Comparison of ENCODE assay signal across 11 mouse cellular contexts in genomic region chr2:101752402-101752801, GRCm38 (mm10).
A peak's percentile ranks its signal among the peaks of the same experiment; 100 is the strongest.
DNase-seq lines count a peak whose midpoint lies in the region; ATAC-seq lines count a peak whose summit lies in the region.
"Had no signal": no experiment of that assay in that cellular context is flagged by ENCODE, and none has a peak within 500 bp of the region (broad histone marks: within the 10 kb centered on the region; RNA-seq: fewer than 3 reads in every experiment).

No protein-coding gene starts in this region.

- DNase-seq in heart, adult 11 months, result peak; percentile 95
- DNase-seq in lung, postnatal 14 days, result peak; percentile 85
- no peak for DNase-seq in MN1 (ENCODE audit: low spot score)
- no peak for DNase-seq in thymus, postnatal 14 days
- DNase-seq: forebrain, postnatal 0 days had no signal

- H3K4me3 ChIP-seq in heart, embryonic 12.5 days, result no peak overlapping the region
- no peak overlapping the region for H3K4me3 ChIP-seq in embryonic facial prominence, embryonic 15.5 days (replicated peaks)
- no peak overlapping the region for H3K4me3 ChIP-seq in kidney, embryonic 15.5 days (replicated peaks)
- no peak overlapping the region for H3K4me3 ChIP-seq in intestine, embryonic 16.5 days (ENCODE audit: low read length)

- 74% methylated on average over 7 of the region's 7 CpGs for WGBS in heart, embryonic 12.5 days
- 71% methylated on average over 7 of the region's 7 CpGs for WGBS in embryonic facial prominence, embryonic 15.5 days
- WGBS in kidney, embryonic 15.5 days, result 61% methylated on average over 7 of the region's 7 CpGs
- WGBS in intestine, embryonic 16.5 days, result 82% methylated on average over 7 of the region's 7 CpGs

- no peaks in the 10 kb centered on the region for H3K9me3 ChIP-seq in heart, embryonic 12.5 days (replicated peaks)
- no peaks in the 10 kb centered on the region for H3K9me3 ChIP-seq in embryonic facial prominence, embryonic 15.5 days (replicated peaks)
- H3K9me3 ChIP-seq in kidney, embryonic 15.5 days (replicated peaks), result no peaks in the 10 kb centered on the region
- H3K9me3 ChIP-seq in intestine, embryonic 16.5 days (ENCODE audit: control insufficient read depth, low read length), result no peaks in the 10 kb centered on the region

- no peak overlapping the region for H3K4me2 ChIP-seq in heart, embryonic 12.5 days
- H3K4me2 ChIP-seq in embryonic facial prominence, embryonic 15.5 days (replicated peaks), result no peak overlapping the region
- no peak overlapping the region for H3K4me2 ChIP-seq in kidney, embryonic 15.5 days
- H3K4me2 ChIP-seq in intestine, embryonic 16.5 days (ENCODE audit: low read depth, low read length), result no peak overlapping the region

- no peak for ATAC-seq in heart, embryonic 12.5 days (ENCODE audit: insufficient number of reproducible peaks, low FRiP score)
- no peak for ATAC-seq in embryonic facial prominence, embryonic 15.5 days (ENCODE audit: insufficient number of reproducible peaks, low FRiP score, low TSS enrichment, low read depth)
- no peak for ATAC-seq in kidney, embryonic 15.5 days (replicated peaks; ENCODE audit: low FRiP score)
- no peak for ATAC-seq in intestine, embryonic 16.5 days
- ATAC-seq: CD4-positive, CD25-positive, alpha-beta regulatory T cell, adult 4 months; forebrain, postnatal 0 days; hindbrain, postnatal 0 days had no signal

- no peak overlapping the region for H3K27ac ChIP-seq in heart, embryonic 12.5 days (ENCODE audit: poor library complexity, severe bottlenecking)
- H3K27ac ChIP-seq in embryonic facial prominence, embryonic 15.5 days (replicated peaks), result 0 out of 2 replicates have a peak overlapping the region, but pooled peaks have one; percentile 28
- H3K27ac ChIP-seq in kidney, embryonic 15.5 days, result 0 out of 2 replicates have a peak overlapping the region, but pooled peaks have one; percentile 77
- no peak overlapping the region for H3K27ac ChIP-seq in intestine, embryonic 16.5 days (ENCODE audit: low read length)
- H3K27ac ChIP-seq: hindbrain, postnatal 0 days had no signal

- peaks cover 36% of the 10 kb centered on the region for H3K4me1 ChIP-seq in heart, embryonic 12.5 days (replicated peaks)
- H3K4me1 ChIP-seq in embryonic facial prominence, embryonic 15.5 days, result peaks cover 39% of the 10 kb centered on the region
- peaks cover 33% of the 10 kb centered on the region for H3K4me1 ChIP-seq in kidney, embryonic 15.5 days
- H3K4me1 ChIP-seq in intestine, embryonic 16.5 days (ENCODE audit: control insufficient read depth, insufficient read depth, low read length), result 0 out of 2 replicates have a peak, but pooled peaks cover 3% of the 10 kb centered on the region

- H3K9ac ChIP-seq in heart, embryonic 12.5 days, result no peak overlapping the region
- H3K9ac ChIP-seq in embryonic facial prominence, embryonic 15.5 days, result no peak overlapping the region
- no peak overlapping the region for H3K9ac ChIP-seq in kidney, embryonic 15.5 days
- no peak overlapping the region for H3K9ac ChIP-seq in intestine, embryonic 16.5 days (ENCODE audit: low read depth, low read length)
- H3K9ac ChIP-seq: forebrain, postnatal 0 days had no signal

- H3K27me3 ChIP-seq in heart, embryonic 12.5 days (replicated peaks), result no peaks in the 10 kb centered on the region
- H3K27me3 ChIP-seq in embryonic facial prominence, embryonic 15.5 days, result no peaks in the 10 kb centered on the region
- no peaks in the 10 kb centered on the region for H3K27me3 ChIP-seq in kidney, embryonic 15.5 days
- H3K27me3 ChIP-seq in intestine, embryonic 16.5 days (replicated peaks; ENCODE audit: control insufficient read depth, insufficient read depth, low read length), result no peaks in the 10 kb centered on the region

- no peaks in the 10 kb centered on the region for H3K36me3 ChIP-seq in heart, embryonic 12.5 days
- H3K36me3 ChIP-seq in embryonic facial prominence, embryonic 15.5 days, result no peaks in the 10 kb centered on the region
- H3K36me3 ChIP-seq in kidney, embryonic 15.5 days, result peaks cover 23% of the 10 kb centered on the region
- no peaks in the 10 kb centered on the region for H3K36me3 ChIP-seq in intestine, embryonic 16.5 days (ENCODE audit: control insufficient read depth, insufficient read depth, low read length)

Comparison
In these comparisons a context has a peak if more than half of its experiments do, and no peak if none do; other contexts are left out.
1. DNase-seq: peak in heart, adult 11 months (single experiment) and lung, postnatal 14 days (single experiment); none in MN1 (single experiment) and thymus, postnatal 14 days (single experiment).
2. H3K27ac ChIP-seq: peak in embryonic facial prominence, embryonic 15.5 days (single experiment) and kidney, embryonic 15.5 days (single experiment); none in heart, embryonic 12.5 days (single experiment) and intestine, embryonic 16.5 days (single experiment).